In genomic region chrX:68820449-68820848, GRCm38 (mm10) we compare ENCODE assay signal across 8 mouse cellular contexts. TPM values are rescaled to one million over a fixed set of nuclear protein-coding genes. Genes with fewer than 3 reads are reported as not detected.
DNase-seq lines count a peak whose midpoint lies in the region; ATAC-seq and TF ChIP-seq lines count a peak whose summit lies in the region.
"Not testable (repeated sequence)": the region's sequence is repeated elsewhere in the genome, so short reads cannot be mapped to it uniquely, and the experiment has no call there.
"Had no signal": no experiment of that assay in that cellular context is flagged by ENCODE, and none has a peak within 500 bp of the region (broad histone marks: within the 10 kb centered on the region; RNA-seq: fewer than 3 reads in every experiment).

No protein-coding gene starts in this region.

- H3K9me3 ChIP-seq in embryonic facial prominence, embryonic 15.5 days (replicated peaks); heart, embryonic 11.5 days (replicated peaks; ENCODE audit: control insufficient read depth, low read length); hindbrain, embryonic 13.5 days; kidney, postnatal 0 days (replicated peaks; ENCODE audit: low read length); lung, embryonic 16.5 days (ENCODE audit: control insufficient read depth, low read length): not testable (repeated sequence)

- peak; percentile 85 for DNase-seq in R1 (ENCODE audit: low read depth, low spot score)
- not testable (repeated sequence) for DNase-seq in kidney, postnatal 0 days (ENCODE audit: low spot score)
- DNase-seq in neural tube, embryonic 10.5 days (ENCODE audit: extremely low spot score, low spot score), result peak; percentile 13

- TF ChIP-seq CTCF in kidney, postnatal 0 days (IDR thresholded peaks at IDR 0.05; ENCODE audit: low read depth), result not testable (repeated sequence)

- not testable (repeated sequence) for H3K27me3 ChIP-seq in embryonic facial prominence, embryonic 15.5 days; heart, embryonic 11.5 days (ENCODE audit: control insufficient read depth, insufficient read depth, low read length); hindbrain, embryonic 13.5 days; kidney, postnatal 0 days (ENCODE audit: insufficient read depth, low read length); lung, embryonic 16.5 days (ENCODE audit: control insufficient read depth, insufficient read depth, low read depth, low read length)

- ATAC-seq in embryonic facial prominence, embryonic 15.5 days (ENCODE audit: insufficient number of reproducible peaks, low FRiP score, low TSS enrichment, low read depth); heart, embryonic 11.5 days (replicated peaks; ENCODE audit: insufficient number of reproducible peaks, low FRiP score, low TSS enrichment); hindbrain, embryonic 13.5 days (ENCODE audit: low FRiP score); kidney, postnatal 0 days (replicated peaks; ENCODE audit: low FRiP score, low read depth); lung, embryonic 16.5 days (ENCODE audit: low read depth): not testable (repeated sequence)

- H3K4me3 ChIP-seq in embryonic facial prominence, embryonic 15.5 days (replicated peaks), result peak overlapping the region; percentile 28; the same call in 1 of the 2 replicates
- not testable (repeated sequence) for H3K4me3 ChIP-seq in heart, embryonic 11.5 days (ENCODE audit: low read depth, low read length); kidney, postnatal 0 days (replicated peaks; ENCODE audit: low read depth, low read length)
- peak overlapping the region; percentile 34; the same call in 1 of the 2 replicates for H3K4me3 ChIP-seq in hindbrain, embryonic 13.5 days
- peak overlapping the region; percentile 37 for H3K4me3 ChIP-seq in lung, embryonic 16.5 days (ENCODE audit: low read length)

- peak overlapping the region; percentile 35 for H3K4me2 ChIP-seq in embryonic facial prominence, embryonic 15.5 days (replicated peaks)
- peak overlapping the region; percentile 45 for H3K4me2 ChIP-seq in heart, embryonic 11.5 days
- H3K4me2 ChIP-seq in hindbrain, embryonic 13.5 days, result peak overlapping the region; percentile 49
- 0 out of 2 replicates have a peak overlapping the region, but pooled peaks have one; percentile 41 for H3K4me2 ChIP-seq in kidney, postnatal 0 days (ENCODE audit: low read length)
- H3K4me2 ChIP-seq in lung, embryonic 16.5 days (ENCODE audit: low read depth, low read length), result peak overlapping the region; percentile 43

- not testable (repeated sequence) for H3K36me3 ChIP-seq in embryonic facial prominence, embryonic 15.5 days; heart, embryonic 11.5 days (ENCODE audit: control insufficient read depth, insufficient read depth, low read length); hindbrain, embryonic 13.5 days; kidney, postnatal 0 days (ENCODE audit: insufficient read depth, low read length); lung, embryonic 16.5 days (ENCODE audit: control insufficient read depth, insufficient read depth, low read length)

- not testable (repeated sequence) for H3K9ac ChIP-seq in embryonic facial prominence, embryonic 15.5 days; heart, embryonic 11.5 days (ENCODE audit: low read depth, low read length); hindbrain, embryonic 13.5 days; kidney, postnatal 0 days (ENCODE audit: low read depth, low read length); lung, embryonic 16.5 days (ENCODE audit: low read length)

- not testable (repeated sequence) for H3K4me1 ChIP-seq in embryonic facial prominence, embryonic 15.5 days; heart, embryonic 11.5 days (ENCODE audit: control insufficient read depth, insufficient read depth, low read length); hindbrain, embryonic 13.5 days (replicated peaks); kidney, postnatal 0 days (replicated peaks; ENCODE audit: insufficient read depth, low read length); lung, embryonic 16.5 days (replicated peaks; ENCODE audit: control insufficient read depth, insufficient read depth, low read length)

- 39% methylated on average over 2 of the region's 2 CpGs for WGBS in embryonic facial prominence, embryonic 15.5 days
- 36% methylated on average over 2 of the region's 2 CpGs for WGBS in heart, embryonic 11.5 days (ENCODE audit: insufficient replicate concordance)
- 39% methylated on average over 2 of the region's 2 CpGs for WGBS in hindbrain, embryonic 13.5 days
- WGBS in kidney, postnatal 0 days, result 36% methylated on average over 2 of the region's 2 CpGs
- 29% methylated on average over 2 of the region's 2 CpGs for WGBS in lung, embryonic 16.5 days

- H3K27ac ChIP-seq in embryonic facial prominence, embryonic 15.5 days (replicated peaks); heart, embryonic 11.5 days (ENCODE audit: low read depth, low read length); hindbrain, embryonic 13.5 days; kidney, postnatal 0 days; lung, embryonic 16.5 days (ENCODE audit: low read length): not testable (repeated sequence)

RNA-seq across cellular contexts. Expression of gene Gm14698, which starts 0.4 kb away (rescaled TPM):
- 3.4 and 6.4 TPM in 2 replicates for polyA plus RNA-seq in embryonic facial prominence, embryonic 15.5 days (2015; fragmentation: Nextera tagmentation; extraction: Ambion mirVana)
- polyA plus RNA-seq in heart, embryonic 11.5 days (2014; fragmentation: Nextera tagmentation; extraction: Ambion mirVana), result 3.8 and 6.6 TPM in 2 replicates
- 2.4 and 3.2 TPM in 2 replicates for polyA plus RNA-seq in hindbrain, embryonic 13.5 days (2015; fragmentation: Nextera tagmentation; extraction: Ambion mirVana)
- 4.1 and 4.2 TPM in 2 replicates for polyA plus RNA-seq in kidney, postnatal 0 days (2015; fragmentation: Nextera tagmentation; extraction: Ambion mirVana)
- 4.4 and 5.3 TPM in 2 replicates for polyA plus RNA-seq in lung, embryonic 16.5 days (2015; fragmentation: Nextera tagmentation; extraction: Ambion mirVana)
- polyA plus RNA-seq: erythroblast, embryonic 14.5 days had no signal

RNA-seq across cellular contexts. Expression of gene Fmr1nb, which starts 58.8 kb away (rescaled TPM):
- polyA plus RNA-seq in embryonic facial prominence, embryonic 15.5 days (2015; fragmentation: Nextera tagmentation; extraction: Ambion mirVana), result 0.64 TPM in 1 of 2 replicates, not detected in the other
- 1.3 and 1.4 TPM in 2 replicates for polyA plus RNA-seq in heart, embryonic 11.5 days (2014; fragmentation: Nextera tagmentation; extraction: Ambion mirVana)
- 0.26 TPM in 1 of 2 replicates, not detected in the other for polyA plus RNA-seq in hindbrain, embryonic 13.5 days (2015; fragmentation: Nextera tagmentation; extraction: Ambion mirVana)
- 0.20 and 0.22 TPM in 2 replicates for polyA plus RNA-seq in kidney, postnatal 0 days (2015; fragmentation: Nextera tagmentation; extraction: Ambion mirVana)
- polyA plus RNA-seq in lung, embryonic 16.5 days (2015; fragmentation: Nextera tagmentation; extraction: Ambion mirVana), result 0.20 TPM in 1 of 2 replicates, not detected in the other
- polyA plus RNA-seq: erythroblast, embryonic 14.5 days had no signal
